In genomic region chr2:159278896-159279295, GRCm38 (mm10) we compare ENCODE assay signal across 20 mouse cellular contexts.
DNase-seq lines count a peak whose midpoint lies in the region; ATAC-seq and TF ChIP-seq lines count a peak whose summit lies in the region.
"Had no signal": no experiment of that assay in that cellular context is flagged by ENCODE, and none has a peak within 500 bp of the region (broad histone marks: within the 10 kb centered on the region; RNA-seq: fewer than 3 reads in every experiment).

No protein-coding gene starts in this region.

- WGBS in kidney, adult 2 months: 48% methylated on average over 2 of the region's 2 CpGs
- WGBS in kidney, embryonic 16.5 days: 29% methylated on average over 2 of the region's 2 CpGs

- H3K4me3 ChIP-seq in kidney, adult 2 months (ENCODE audit: insufficient read depth, low read depth, low read length): no peak overlapping the region
- no peak overlapping the region for H3K4me3 ChIP-seq in kidney, embryonic 16.5 days (ENCODE audit: low read length)
- H3K4me3 ChIP-seq: embryonic facial prominence, embryonic 13.5 days; embryonic facial prominence, embryonic 15.5 days; erythroblast, embryonic 14.5 days; forebrain, embryonic 10.5 days; forebrain, embryonic 12.5 days had no signal

- DNase-seq in kidney, adult 2 months: peak; percentile 10
- DNase-seq in lung, postnatal 10 days: peak; percentile 11
- DNase-seq in lung, adult 18-20 months: no peak
- DNase-seq: adrenal gland, postnatal 10 days; adrenal gland, postnatal 25 days; cerebellum, adult 11 months; cerebellum, adult 18-20 months; cerebellum, adult 8-10 months; cerebellum, adult 9-11 months; cerebellum, postnatal 14 days; cerebellum, postnatal 36 days; embryo, embryonic 11 days had no signal

- no peaks in the 10 kb centered on the region for H3K36me3 ChIP-seq in kidney, adult 2 months (ENCODE audit: control insufficient read depth, insufficient read depth, low read length)
- H3K36me3 ChIP-seq in kidney, embryonic 16.5 days (ENCODE audit: insufficient read depth, low read length): no peaks in the 10 kb centered on the region
- H3K36me3 ChIP-seq: embryonic facial prominence, embryonic 13.5 days; embryonic facial prominence, embryonic 15.5 days; forebrain, embryonic 10.5 days; forebrain, embryonic 12.5 days had no signal

- H3K27me3 ChIP-seq in kidney, adult 2 months (replicated peaks; ENCODE audit: control insufficient read depth, insufficient read depth, low read length): no peaks in the 10 kb centered on the region
- H3K27me3 ChIP-seq in kidney, embryonic 16.5 days (ENCODE audit: insufficient read depth, low read length): no peaks in the 10 kb centered on the region
- H3K27me3 ChIP-seq: embryonic facial prominence, embryonic 13.5 days; embryonic facial prominence, embryonic 15.5 days; forebrain, embryonic 12.5 days had no signal

- no peak overlapping the region for H3K9ac ChIP-seq in kidney, embryonic 16.5 days (replicated peaks; ENCODE audit: low read length)
- H3K9ac ChIP-seq: embryonic facial prominence, embryonic 13.5 days; embryonic facial prominence, embryonic 15.5 days; forebrain, embryonic 12.5 days had no signal

- peak overlapping the region; percentile 2; the same call in 1 of the 2 replicates for H3K27ac ChIP-seq in kidney, adult 2 months (ENCODE audit: insufficient read depth, low read depth, low read length)
- no peak overlapping the region for H3K27ac ChIP-seq in kidney, embryonic 16.5 days (ENCODE audit: low read length)
- H3K27ac ChIP-seq: embryonic facial prominence, embryonic 13.5 days; embryonic facial prominence, embryonic 15.5 days; forebrain, embryonic 10.5 days; forebrain, embryonic 12.5 days had no signal

- no peak for TF ChIP-seq POLR2A in kidney, adult 2 months (IDR thresholded peaks at IDR 0.05; ENCODE audit: low read depth, low read length)

- no peaks in the 10 kb centered on the region for H3K4me1 ChIP-seq in kidney, adult 2 months (ENCODE audit: control insufficient read depth, insufficient read depth, low read length)
- H3K4me1 ChIP-seq in kidney, embryonic 16.5 days (ENCODE audit: insufficient read depth, low read length): no peaks in the 10 kb centered on the region
- H3K4me1 ChIP-seq: embryonic facial prominence, embryonic 15.5 days; forebrain, embryonic 10.5 days; forebrain, embryonic 12.5 days had no signal

- H3K9me3 ChIP-seq in kidney, embryonic 16.5 days (ENCODE audit: low read length): no peaks in the 10 kb centered on the region
- H3K9me3 ChIP-seq: embryonic facial prominence, embryonic 13.5 days; embryonic facial prominence, embryonic 15.5 days; forebrain, embryonic 10.5 days; forebrain, embryonic 12.5 days had no signal

- no peak overlapping the region for H3K4me2 ChIP-seq in kidney, embryonic 16.5 days (replicated peaks; ENCODE audit: low read depth, low read length)
- H3K4me2 ChIP-seq: embryonic facial prominence, embryonic 13.5 days; embryonic facial prominence, embryonic 15.5 days; forebrain, embryonic 12.5 days had no signal

- ATAC-seq in kidney, embryonic 16.5 days (ENCODE audit: low FRiP score, low TSS enrichment): no peak
- ATAC-seq: forebrain, embryonic 14.5 days; forebrain, embryonic 16.5 days had no signal

- no peak for TF ChIP-seq CTCF in kidney, adult 2 months (conservative IDR thresholded peaks at IDR 0.05; ENCODE audit: insufficient read depth, insufficient read length, low read depth, low read length)

Comparison
In these comparisons a context has a peak if more than half of its experiments do, and no peak if none do; other contexts are left out.
1. DNase-seq: peak in kidney, adult 2 months (single experiment) and lung, postnatal 10 days (single experiment); none in lung, adult 18-20 months (0 of 2).